Mouse (Mus musculus) olfactory bulb, adult 2 months (tissue): ENCODE data around the gene Nfil3.

Experiments
- CTCF ChIP-seq: fragments of 200-500 bp; IDR thresholded peaks from 2 replicates; pipeline ENCODE4 v1.5.1; 2012; ENCODE audit warnings: low read depth, mild to moderate bottlenecking, low read length, moderate library complexity; ENCODE audit not compliant: insufficient read depth
- POLR2A ChIP-seq: fragments of 200-500 bp; IDR thresholded peaks from 2 replicates; pipeline ENCODE4 v1.6.1; 2012; ENCODE audit warnings: mild to moderate bottlenecking, low read depth, low read length, moderate library complexity; ENCODE audit not compliant: insufficient read depth

- TF ChIP-seq CTCF (no peak), POLR2A (no peak)
These were observed 30.6 kb upstream of the Nfil3 start for GRCm38 (mm10) chr13:53011426-53011825.
